Mouse (Mus musculus) kidney, postnatal 0 days (tissue): ENCODE results near the gene Pigl. TPM values are rescaled to one million over a fixed set of nuclear protein-coding genes. Genes with fewer than 3 reads are reported as not detected.
A peak's percentile ranks its signal among the peaks of the same experiment; 100 is the strongest.

Experiments
- ATAC-seq: fragments of 200-750 bp; cut with Nextera tagmentation; replicated peaks from 2 replicates; pipeline ENCODE4 v1.8.0; 2017; ENCODE audit warnings: low read depth, moderate number of reproducible peaks, moderate TSS enrichment, moderate library complexity; ENCODE audit not compliant: low FRiP score
- DNase-seq: peaks from one replicate; pipeline ENCODE4 v3.0.0-alpha.2; 2016; ENCODE audit warnings: low spot score
- H3K27ac ChIP-seq: fragments of 300-500 bp; sonication (generic); 2 replicates; pipeline ENCODE4 v1.5.1; 2014; ENCODE audit warnings: mild to moderate bottlenecking
- H3K27me3 ChIP-seq: fragments of 300-500 bp; sonication (generic); 2 replicates; pipeline ENCODE4 v1.6.1; 2014; ENCODE audit warnings: low read length, mixed read lengths; ENCODE audit not compliant: insufficient read depth
- H3K36me3 ChIP-seq: fragments of 300-500 bp; sonication (generic); 2 replicates; pipeline ENCODE4 v1.6.1; 2014; ENCODE audit warnings: low read length, mixed read lengths; ENCODE audit not compliant: insufficient read depth
- H3K4me1 ChIP-seq: fragments of 300-500 bp; sonication (generic); replicated peaks from 2 replicates; pipeline ENCODE4 v1.6.1; 2014; ENCODE audit warnings: antibody characterized with exemption, low read length, mixed read lengths; ENCODE audit not compliant: insufficient read depth
- H3K4me2 ChIP-seq: fragments of 300-500 bp; sonication (generic); 2 replicates; pipeline ENCODE4 v1.6.1; 2014; ENCODE audit warnings: mild to moderate bottlenecking, low read length, moderate library complexity, mixed read lengths
- H3K4me3 ChIP-seq: fragments of 300-500 bp; sonication (generic); replicated peaks from 2 replicates; pipeline ENCODE4 v1.5.1; 2014; ENCODE audit warnings: low read depth, low read length
- H3K9ac ChIP-seq: fragments of 300-500 bp; sonication (generic); 2 replicates; pipeline ENCODE4 v1.6.1; 2014; ENCODE audit warnings: low read depth, low read length
- H3K9me3 ChIP-seq: fragments of 300-500 bp; sonication (generic); replicated peaks from 2 replicates; pipeline ENCODE4 v1.6.1; 2016; ENCODE audit warnings: low read length, inconsistent platforms, mixed read lengths
- CTCF ChIP-seq: IDR thresholded peaks from 2 replicates; pipeline ENCODE4 v1.5.1; 2016; ENCODE audit warnings: antibody characterized with exemption, low read depth, mild to moderate bottlenecking, moderate library complexity
- WGBS: fragments of 180-500 bp; shearing (Covaris S2); extraction: QIAGEN DNeasy Blood & Tissue Kit; methylation state at CpG from one replicate; pipeline ENCODE4 v1.1.7; 2014; 5-methylcytosine and 5-hydroxymethylcytosine counted together
- polyA plus RNA-seq: library from polyadenylated mRNA; unstranded; fragments of >200 nt; fragmentation: Nextera tagmentation; extraction: Ambion mirVana; gene quantifications from 2 replicates; pipeline ENCODE4 v1.2.1, GENCODE M21; 2015

Gene Pigl
- polyA plus RNA-seq, 1 experiment from 2014 or later = 8.3 TPM

GRCm38 (mm10) chr11:62557205-62557604, 98.9 kb downstream of the Pigl start:
- H3K27ac ChIP-seq = no peak overlapping the region
- no peaks in the 10 kb centered on the region for H3K9me3 ChIP-seq
- DNase-seq (no peak), ATAC-seq (no peak)
- H3K9ac ChIP-seq = no peak overlapping the region
- WGBS = 61% methylated on average over 5 of the region's 5 CpGs
- no peak for TF ChIP-seq CTCF
- no peak overlapping the region for H3K4me2 ChIP-seq
- peaks cover 19% of the 10 kb centered on the region for H3K4me1 ChIP-seq
- peaks cover 9% of the 10 kb centered on the region; the same call in 1 of the 2 replicates for H3K36me3 ChIP-seq
- no peaks in the 10 kb centered on the region for H3K27me3 ChIP-seq
- H3K4me3 ChIP-seq = no peak overlapping the region

- Histone ChIP-seq H3K36me3 (peaks cover 9% of the 10 kb centered on the region; the same call in 1 of the 2 replicates), H3K27ac (peak overlapping the region; percentile 25), H3K9me3 (no peaks in the 10 kb centered on the region), H3K9ac (no peak overlapping the region), H3K4me2 (no peak overlapping the region), H3K4me3 (no peak overlapping the region), H3K4me1 (peaks cover 19% of the 10 kb centered on the region), H3K27me3 (no peaks in the 10 kb centered on the region)
- ATAC-seq (no peak), DNase-seq (no peak)
- no peak for TF ChIP-seq CTCF
- WGBS = 65% methylated on average over 2 of the region's 2 CpGs
These were observed 99.9 kb downstream of the Pigl start for GRCm38 (mm10) chr11:62558152-62558551.

DNA sequence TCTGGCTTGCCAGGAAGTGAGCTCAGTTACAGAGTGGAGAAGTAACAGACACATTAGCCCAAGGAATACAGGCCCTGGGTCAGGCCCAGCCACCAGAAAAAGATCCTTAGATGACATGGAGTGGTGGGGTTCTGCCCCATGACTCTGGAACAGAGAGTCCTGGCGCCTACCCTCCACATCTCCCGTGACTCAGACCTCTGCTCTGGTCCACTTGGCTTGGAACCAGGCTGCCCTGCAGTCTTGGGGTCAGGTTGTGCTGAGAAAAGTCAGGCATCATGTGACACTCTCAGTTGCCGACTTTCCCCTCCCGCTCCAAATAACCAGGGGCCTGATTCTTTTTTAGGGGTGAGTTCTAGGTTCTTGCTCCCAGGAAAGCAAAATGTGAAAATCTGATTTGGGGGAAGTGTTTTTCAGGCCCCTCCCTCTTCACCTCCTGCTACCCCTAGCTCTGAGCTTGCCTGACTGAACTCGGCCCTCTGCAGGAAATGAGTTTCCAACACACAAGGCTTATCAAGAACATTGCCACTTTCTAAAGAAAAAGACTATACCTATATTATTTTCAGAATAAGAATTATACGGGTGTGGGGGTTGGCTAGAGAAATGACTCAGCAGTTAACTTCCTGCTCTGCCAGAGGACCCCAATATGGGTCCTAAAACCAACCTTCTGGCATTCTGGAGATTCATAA, 100.8 kb downstream of the Pigl start:
- ATAC-seq (peak; percentile 87), DNase-seq (peak; percentile 52)
- Histone ChIP-seq H3K4me3 (no peak overlapping the region), H3K27me3 (no peaks in the 10 kb centered on the region), H3K4me2 (no peak overlapping the region), H3K27ac (peak overlapping the region; percentile 25), H3K9ac (no peak overlapping the region), H3K9me3 (no peaks in the 10 kb centered on the region), H3K36me3 (peaks cover 6% of the 10 kb centered on the region; the same call in 1 of the 2 replicates), H3K4me1 (peaks cover 12% of the 10 kb centered on the region)
- TF ChIP-seq CTCF = no peak
- 23% methylated on average over 6 of the region's 6 CpGs for WGBS

- H3K4me1 ChIP-seq = no peaks in the 10 kb centered on the region
- H3K27me3 ChIP-seq = no peaks in the 10 kb centered on the region
- no peak for DNase-seq
- H3K9ac ChIP-seq = peak overlapping the region; percentile 35; the same call in 1 of the 2 replicates
- H3K9me3 ChIP-seq = no peaks in the 10 kb centered on the region
- ATAC-seq = no peak
- no peak for TF ChIP-seq CTCF
- WGBS = 41% methylated on average over 43 of the region's 43 CpGs
- H3K4me3 ChIP-seq = peak overlapping the region; percentile 32
- no peaks in the 10 kb centered on the region for H3K36me3 ChIP-seq
- H3K27ac ChIP-seq = no peak overlapping the region
- H3K4me2 ChIP-seq = peak overlapping the region; percentile 58
These were observed 102.3 kb downstream of the Pigl start for GRCm38 (mm10) chr11:62560463-62561016.

DNA sequence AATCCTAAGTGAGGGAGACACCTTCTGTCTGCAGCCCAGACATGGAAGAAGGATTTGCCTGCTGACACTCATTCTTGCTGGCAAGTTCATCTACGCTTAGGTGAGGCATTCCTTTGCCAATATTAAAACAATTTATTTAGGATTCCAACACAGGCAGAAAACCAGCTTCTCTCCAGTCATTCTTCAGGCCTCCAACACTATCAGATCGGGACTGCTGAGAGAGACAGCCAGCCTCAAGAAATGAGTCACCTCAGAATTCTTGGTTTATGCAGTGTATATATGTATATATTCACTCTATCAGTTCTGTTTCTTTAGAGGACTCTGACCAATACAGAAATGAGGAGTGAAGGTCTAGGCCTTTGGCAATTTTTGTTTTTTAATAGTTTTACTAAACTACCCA, 105.3 kb downstream of the Pigl start:
- Histone ChIP-seq H3K36me3 (no peaks in the 10 kb centered on the region), H3K27ac (no peak overlapping the region), H3K4me3 (no peak overlapping the region), H3K9ac (no peak overlapping the region), H3K27me3 (no peaks in the 10 kb centered on the region), H3K4me2 (no peak overlapping the region), H3K9me3 (no peaks in the 10 kb centered on the region), H3K4me1 (no peaks in the 10 kb centered on the region)
- WGBS = 90% methylated on average over 2 of the region's 2 CpGs
- DNase-seq = no peak
- no peak for TF ChIP-seq CTCF
- ATAC-seq = no peak

Other genes with a start within 250 kb of the Pigl start
- 6.1 and 6.8 TPM in 2 replicates for gene Adora2b, start 209.5 kb upstream of the Pigl start, polyA plus RNA-seq
- gene Zswim7, start 177.1 kb upstream of the Pigl start, polyA plus RNA-seq = 37.2 and 43.8 TPM in 2 replicates
- gene Ttc19, start 177.0 kb upstream of the Pigl start, polyA plus RNA-seq = 17.4 and 19.1 TPM in 2 replicates
- 123 and 130 TPM in 2 replicates for gene Ncor1, start 81 bp downstream of the Pigl start, polyA plus RNA-seq
- gene Cenpv, start 80.8 kb downstream of the Pigl start, polyA plus RNA-seq = 17.1 and 17.6 TPM in 2 replicates
- 2,759 and 3,018 TPM in 2 replicates for gene Ubb, start 92.7 kb downstream of the Pigl start, polyA plus RNA-seq
- 1.7 and 2.4 TPM in 2 replicates for gene Trpv2, start 116.0 kb downstream of the Pigl start, polyA plus RNA-seq
- 12.6 and 14.8 TPM in 2 replicates for gene Lrrc75a, start 190.1 kb downstream of the Pigl start, polyA plus RNA-seq
- 70.8 and 73.1 TPM in 2 replicates for gene Mmgt2, start 190.2 kb downstream of the Pigl start, polyA plus RNA-seq